Mouse (Mus musculus): ENCODE measurements around the gene Myl10.
"Not testable (repeated sequence)": the region's sequence is repeated elsewhere in the genome, so short reads cannot be mapped to it uniquely, and the experiment has no call there.

The Myl10 gene

DNA sequence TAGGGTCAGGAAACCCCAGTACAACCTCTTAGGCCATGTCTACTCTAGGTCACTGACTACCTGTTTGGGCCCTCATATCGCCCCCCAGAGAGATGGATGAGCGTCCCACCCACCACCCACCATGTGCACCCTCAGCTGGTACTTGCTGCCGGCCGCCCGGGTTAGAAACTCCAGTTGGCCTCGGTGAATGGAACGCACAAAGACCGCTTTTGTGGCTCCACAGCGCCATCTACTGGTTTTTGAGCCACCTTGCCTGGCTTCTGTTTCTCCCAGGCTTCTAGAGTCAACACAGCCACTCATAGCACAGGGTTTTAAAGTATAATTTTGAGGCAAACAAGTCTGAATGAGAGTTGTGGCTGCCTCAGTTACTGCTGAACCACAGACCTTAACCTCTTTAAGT is 13.9 kb downstream of the Myl10 start:
- DNase-seq = peak; percentile 84

DNA sequence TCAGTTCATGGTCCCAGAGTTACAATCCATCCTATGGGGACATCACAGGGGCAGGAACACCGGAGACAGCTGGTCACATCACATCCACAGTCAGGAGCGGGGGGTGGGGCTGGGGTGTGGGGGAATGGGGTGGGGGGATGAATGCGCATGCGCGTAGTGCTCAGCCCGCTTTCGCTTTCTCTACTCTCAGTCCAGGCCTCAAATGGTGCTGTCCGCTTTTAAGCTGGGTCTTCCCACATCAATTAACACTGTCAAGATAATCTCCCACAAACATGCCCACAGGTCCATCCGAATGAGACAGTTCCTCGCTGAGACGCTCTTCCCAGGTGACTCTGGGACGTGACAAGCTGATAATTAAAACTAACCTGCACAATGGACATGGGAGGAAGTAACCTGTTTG is 15.2 kb downstream of the Myl10 start:
- no peak for DNase-seq

DNA sequence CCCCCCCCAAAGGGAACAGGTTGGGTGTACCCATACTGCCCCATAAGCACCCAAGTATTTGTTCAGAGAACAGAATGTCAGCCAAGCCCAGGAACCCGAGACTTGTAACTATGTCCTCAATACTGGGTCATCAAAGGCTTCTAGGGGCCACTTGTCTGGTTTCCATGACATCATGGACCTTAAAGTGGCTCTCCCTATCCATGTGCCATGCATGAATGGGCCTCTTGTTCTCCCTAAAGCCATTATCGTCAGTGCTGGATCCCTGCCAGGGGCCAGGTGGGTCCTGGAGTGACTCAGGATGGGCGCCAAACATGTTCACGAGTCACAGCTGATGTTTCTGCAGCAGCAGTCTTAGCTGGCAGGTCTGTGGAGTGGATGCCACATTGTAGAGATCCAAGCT is 17.8 kb downstream of the Myl10 start:
- DNase-seq = no peak

DNA sequence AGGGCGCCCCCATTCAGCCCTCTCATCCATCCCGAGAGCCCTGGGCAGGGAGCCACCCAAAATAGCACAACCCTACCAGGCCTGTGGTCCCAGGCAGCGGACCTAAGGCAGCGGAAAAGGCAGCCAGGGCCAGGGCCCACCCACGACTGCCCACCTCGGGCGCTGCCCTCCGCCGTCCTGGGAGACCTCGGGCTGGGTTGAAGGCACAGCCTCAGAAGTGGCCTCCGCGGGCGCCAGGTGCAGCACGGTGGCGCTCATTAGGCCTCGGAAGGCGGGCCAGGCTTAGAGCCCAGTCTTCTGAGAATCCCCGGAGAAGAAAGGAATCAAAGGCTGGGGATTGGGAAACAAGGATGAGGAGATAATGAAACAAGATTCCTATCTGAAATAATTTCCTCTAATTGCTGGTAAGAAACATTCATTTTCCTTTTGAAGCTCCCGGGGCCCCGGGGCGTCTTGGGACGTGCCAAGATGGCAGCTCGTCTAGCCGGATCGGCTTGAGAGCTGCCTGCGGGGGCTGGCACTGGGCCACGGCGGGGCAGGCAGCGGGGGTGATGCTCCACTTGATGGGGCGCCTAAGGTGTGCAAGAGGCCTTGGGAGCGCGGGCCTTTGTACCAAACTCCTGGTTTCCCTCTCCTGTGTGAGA is 21.4 kb downstream of the Myl10 start:
- no peak for DNase-seq

DNA sequence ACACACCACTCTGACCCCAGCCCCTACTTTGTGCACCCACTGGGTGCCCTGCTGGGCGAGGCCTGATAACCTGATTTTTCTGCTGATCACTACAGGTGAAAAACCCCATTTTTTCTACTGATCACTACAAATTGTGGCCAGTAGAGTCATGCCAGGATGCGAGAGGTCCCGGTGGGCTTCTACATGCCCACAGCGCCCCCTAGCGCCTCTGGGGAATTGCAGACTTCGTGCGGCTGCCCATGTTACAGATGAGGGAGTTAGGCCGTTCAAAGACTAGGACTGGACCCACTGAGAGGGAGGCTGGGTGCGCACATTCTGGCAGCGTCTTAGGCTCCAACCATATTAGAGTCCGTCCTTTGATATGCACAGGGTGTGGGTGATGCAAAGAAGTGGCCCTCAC is 21.9 kb downstream of the Myl10 start:
- peak; percentile 68 for DNase-seq

DNA sequence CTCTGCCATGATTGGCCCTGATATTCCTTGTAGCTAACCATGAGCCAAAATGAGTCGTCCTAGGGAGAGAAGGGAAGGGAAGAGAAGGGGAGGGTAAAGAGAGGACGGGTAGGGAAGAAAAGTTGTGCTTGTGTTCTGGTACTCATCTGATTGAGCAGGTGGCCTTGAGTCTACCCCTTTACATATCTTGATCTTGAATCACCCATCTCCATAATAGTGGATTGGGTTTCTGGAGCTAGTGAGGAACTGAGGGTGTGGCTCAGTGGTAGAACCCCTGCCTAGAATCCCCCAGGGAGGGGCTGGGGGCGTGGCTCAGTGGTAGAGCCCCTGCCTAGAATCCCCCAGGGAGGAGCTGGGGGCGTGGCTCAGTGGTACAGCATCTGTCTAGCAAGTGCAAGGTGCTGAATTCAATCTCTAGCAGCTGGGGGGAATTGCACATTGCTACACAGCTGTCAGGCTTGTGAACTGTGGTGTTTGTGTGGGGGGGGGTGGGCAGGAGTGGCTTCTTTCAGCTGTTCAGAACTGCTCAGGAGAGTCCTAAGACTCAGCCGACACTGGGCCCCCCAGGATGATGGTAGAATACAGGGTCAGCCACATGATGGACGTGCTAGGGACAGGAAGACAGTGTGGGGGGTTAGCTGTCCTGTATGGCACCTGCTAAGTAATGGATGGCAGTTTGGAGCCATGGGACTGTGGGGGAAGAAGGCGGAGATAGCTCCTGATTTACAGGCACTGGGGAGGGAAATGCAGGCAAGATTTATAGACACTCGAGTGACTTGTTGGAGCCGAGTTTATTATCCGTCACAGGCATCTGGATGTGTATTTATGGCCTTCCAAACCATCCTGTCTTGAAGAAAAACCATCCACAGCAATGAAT is 24.0 kb downstream of the Myl10 start:
- no peak for DNase-seq

DNA sequence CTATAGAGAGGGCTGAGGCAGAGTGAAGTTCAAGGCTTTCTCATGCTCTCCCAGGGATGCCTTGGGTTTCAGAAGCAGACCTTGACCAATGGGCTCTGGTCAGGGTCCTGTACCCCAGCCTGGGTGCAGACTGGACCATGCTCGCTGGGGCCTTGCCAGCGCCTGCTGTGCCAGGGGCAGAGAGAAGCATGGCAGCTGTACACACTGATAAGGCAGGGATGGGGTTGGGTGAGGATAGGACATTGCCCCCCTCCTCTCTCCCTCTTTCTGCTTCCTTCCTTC is 24.6 kb downstream of the Myl10 start:
- no peak for DNase-seq

DNA sequence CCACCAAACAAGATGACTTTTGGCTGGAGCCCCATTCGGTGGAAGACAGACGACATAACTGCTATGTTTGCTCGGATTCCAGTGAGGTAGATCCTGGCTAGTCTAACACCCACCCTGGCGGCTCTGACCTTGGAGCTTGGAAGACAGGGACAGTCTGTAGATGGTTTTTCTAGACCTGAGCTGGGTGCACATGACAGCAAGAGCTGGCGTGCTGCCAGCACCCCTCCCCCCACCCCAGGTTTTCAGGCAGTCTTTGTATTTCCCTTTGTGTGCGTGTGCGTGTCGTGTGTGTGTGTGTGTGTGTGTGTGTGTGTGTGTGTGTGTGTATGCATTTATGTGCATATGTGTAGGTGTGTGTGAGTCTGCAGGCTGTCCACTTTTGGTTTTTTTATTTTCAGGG is 25.7 kb downstream of the Myl10 start:
- no peak for DNase-seq

DNA sequence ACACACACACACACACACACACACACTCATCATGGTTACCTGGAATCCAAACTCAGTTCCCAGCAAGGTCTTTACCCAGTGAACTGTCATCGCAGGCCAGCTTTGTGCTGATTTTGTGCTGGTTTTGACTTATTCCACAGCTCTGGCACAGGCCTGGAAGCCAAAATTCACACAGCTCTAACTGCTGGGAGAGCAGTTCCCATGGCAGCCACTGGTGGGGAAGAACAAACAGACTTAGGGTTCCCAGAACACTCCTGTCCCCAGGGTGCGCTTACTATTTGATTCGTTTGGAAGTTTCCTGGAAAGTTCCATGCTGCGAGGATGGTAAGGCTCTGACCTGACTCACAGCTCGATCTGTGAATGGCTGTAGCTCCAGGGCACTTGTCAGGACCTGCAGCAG is 28.6 kb downstream of the Myl10 start:
- no peak for DNase-seq

DNA sequence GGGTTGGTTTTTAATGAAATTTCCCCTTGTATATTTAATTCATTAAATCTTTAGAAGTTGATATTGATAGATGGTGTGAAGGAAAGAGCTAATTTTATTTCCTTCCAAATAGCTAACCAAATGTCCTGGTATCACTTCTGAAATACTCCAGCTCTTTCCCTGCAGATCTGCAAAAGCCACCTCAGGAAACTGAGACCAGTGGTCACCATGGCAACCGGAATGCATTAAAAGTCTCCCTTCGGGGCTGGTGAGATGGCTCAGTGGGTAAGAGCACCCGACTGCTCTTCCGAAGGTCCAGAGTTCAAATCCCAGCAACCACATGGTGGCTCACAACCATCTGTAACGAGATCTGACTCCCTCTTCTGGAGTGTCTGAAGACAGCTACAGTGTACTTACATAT is 33.3 kb downstream of the Myl10 start:
- DNase-seq = not testable (repeated sequence)

DNA sequence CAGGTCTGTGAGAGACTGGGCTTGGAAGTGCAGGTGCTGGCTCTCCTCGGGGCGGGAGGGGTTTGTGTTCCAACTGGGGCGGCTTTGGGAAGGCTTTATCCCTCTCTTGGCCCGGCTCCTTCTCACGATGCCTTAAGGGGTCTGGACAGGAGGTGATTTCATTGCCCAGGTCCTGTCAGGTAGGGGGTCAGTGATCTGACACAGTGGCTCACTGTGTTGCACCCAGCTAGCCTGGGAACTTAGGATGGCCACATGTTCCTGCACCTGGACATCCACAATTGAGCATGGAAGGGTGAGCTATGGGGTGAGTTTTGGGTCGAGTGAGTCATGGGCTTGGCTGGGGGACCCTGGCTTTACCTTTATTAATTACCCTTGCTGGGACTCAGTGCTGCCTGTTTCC is 46.0 kb downstream of the Myl10 start:
- no peak for DNase-seq

DNA sequence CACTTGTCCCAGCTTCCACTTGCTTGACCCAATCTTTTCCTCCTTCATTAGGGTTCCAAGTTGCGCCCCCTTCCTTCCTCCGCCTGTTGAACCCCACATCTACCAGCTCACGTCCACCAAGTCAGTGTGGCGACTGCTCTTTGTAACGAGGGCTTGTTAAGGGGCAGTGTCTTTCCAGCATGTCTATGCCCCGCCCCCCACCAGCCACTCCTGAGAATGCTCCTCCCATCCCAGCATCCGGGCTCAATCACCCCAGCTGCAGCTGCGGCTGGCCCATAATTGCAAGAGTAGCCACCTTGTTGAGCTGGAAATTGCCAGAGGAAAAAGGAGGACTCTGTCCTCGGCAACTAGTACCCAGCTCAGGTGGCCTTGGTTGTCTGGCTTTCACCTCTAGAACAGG is 53.6 kb downstream of the Myl10 start:
- no peak for DNase-seq

Measured in thymus, postnatal 25 days (tissue).